Mouse (Mus musculus) gonadal fat pad, adult 2 months (tissue): ENCODE results near the gene Iqsec3. TPM values are rescaled to one million over a fixed set of nuclear protein-coding genes. Genes with fewer than 3 reads are reported as not detected.
"Not testable (repeated sequence)": the region's sequence is repeated elsewhere in the genome, so short reads cannot be mapped to it uniquely, and the experiment has no call there.

Source experiments
- DNase-seq: peaks from one replicate; pipeline ENCODE4 v3.0.0-alpha.2; 2012; ENCODE audit warnings: low read depth
- polyA plus RNA-seq: library from polyadenylated mRNA; depleted of rRNA; stranded (reverse); fragments of >200 nt; gene quantifications from 2 replicates; pipeline ENCODE4 v1.2.3, GENCODE M21; 2012

Gene Iqsec3
- polyA plus RNA-seq, 1 experiment = 0.55 TPM

DNA sequence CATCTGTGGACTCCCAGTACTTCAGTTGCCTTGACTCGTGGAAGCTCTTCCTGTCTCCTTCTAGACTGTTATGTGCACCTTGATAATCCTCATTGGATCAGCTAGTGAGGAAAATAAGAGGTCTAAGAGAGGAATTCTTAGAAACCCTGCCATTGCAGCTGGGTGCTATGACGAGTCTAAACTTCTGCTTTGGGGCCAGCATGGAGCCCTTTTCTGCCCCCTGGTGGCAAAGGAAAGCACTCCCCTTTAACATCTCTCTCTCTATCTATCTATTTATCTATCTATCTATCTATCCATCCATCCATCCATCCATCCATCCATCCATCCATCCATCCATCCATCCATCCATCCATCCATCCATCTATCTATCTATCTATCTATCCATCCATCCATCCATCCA is 106.9 kb downstream of the Iqsec3 start:
- not testable (repeated sequence) for DNase-seq

DNA sequence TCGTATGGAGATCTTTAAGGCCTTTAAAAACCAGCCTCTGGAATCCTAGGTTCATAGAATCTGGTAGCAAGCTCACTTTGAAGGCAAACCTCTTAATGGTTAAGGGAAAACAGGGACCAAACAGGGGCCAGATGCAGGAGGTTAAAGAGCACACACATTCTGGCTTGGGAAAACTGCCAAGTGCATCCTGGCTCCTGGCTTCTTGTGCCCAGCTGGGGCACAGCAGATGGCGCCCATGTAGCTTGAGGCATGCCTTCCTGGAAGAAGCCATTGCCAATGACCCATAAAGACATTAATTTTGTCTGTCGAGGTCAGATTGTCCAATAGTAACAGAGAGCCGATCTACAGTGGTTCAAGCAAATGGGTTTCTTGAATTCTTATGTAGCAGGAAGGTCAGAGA is 109.5 kb downstream of the Iqsec3 start:
- no peak for DNase-seq

DNA sequence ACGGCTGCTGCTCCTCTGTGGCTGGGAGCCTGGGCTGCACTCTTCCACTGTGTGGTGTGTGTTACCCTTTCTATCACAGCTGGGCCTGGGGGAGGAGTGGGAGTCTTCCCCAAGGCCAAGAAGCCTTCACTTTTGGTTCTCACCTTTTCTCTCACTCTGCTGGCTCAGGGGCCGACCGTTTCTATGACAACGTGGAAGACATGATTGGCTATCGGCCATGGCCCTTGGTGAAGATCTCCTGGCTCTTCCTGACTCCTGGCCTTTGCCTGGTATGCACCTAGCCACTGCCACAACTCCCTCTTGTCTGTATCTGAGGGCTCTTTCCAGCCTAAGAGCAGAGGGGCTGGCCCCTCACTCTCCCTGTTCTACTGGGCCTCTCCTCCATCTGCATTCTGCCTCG is 110.4 kb downstream of the Iqsec3 start:
- DNase-seq = no peak

DNA sequence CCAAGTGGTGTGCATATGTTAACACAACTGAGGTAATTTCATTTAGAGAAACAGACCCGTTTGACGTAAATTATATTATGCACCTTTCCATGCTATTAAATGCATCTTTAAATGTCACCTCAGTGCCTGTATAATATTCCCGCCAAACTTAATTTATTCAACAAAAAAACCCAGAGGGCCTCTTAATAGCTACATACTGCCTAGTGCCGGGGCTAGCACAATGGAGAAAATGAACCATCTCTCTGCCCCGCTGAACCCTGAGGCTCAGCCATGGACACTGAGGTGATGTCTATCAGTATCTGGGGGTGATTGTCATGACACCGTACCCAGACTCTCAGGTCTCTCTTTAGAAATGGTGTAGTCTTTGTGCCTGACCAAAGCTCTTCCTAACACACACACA is 116.2 kb downstream of the Iqsec3 start:
- DNase-seq = no peak

DNA sequence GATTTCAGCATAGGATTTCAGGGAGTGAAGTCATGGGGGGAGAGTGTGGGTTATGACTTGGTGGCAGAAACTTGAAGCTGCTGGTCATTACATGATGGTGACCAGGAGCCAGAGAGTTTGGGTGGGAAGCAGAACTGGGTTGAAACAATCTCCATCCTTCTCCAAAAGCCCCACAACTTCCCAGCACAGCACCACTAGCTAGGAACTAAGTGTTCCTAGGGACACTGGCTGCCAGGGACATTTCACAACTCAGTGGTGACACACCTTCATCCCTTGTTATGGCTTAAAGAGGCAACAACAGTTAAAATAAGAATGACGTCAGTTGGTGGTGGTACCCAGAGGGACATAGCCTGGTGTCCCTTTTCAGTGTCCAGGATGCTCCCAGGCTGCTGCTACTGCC is 117.4 kb downstream of the Iqsec3 start:
- no peak for DNase-seq

DNA sequence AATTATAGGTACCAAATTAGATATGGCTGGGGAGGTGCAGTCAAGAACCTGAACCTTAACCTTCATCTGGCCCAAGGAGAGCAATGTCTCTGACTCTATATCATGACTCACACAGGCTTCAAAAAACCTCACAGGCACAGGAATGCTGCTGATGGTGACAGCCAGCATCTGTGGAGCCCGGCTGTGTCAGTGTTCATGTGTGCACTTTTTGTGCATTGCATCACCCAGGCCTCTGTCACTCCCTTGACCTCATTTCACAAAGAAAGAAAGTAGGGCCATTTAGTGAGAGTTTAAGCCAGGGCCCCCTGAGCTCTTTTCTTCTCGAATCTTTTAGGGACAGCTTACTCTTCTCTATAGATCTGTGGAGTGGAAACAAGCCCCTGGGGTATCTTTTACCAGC is 121.2 kb downstream of the Iqsec3 start:
- DNase-seq = no peak

DNA sequence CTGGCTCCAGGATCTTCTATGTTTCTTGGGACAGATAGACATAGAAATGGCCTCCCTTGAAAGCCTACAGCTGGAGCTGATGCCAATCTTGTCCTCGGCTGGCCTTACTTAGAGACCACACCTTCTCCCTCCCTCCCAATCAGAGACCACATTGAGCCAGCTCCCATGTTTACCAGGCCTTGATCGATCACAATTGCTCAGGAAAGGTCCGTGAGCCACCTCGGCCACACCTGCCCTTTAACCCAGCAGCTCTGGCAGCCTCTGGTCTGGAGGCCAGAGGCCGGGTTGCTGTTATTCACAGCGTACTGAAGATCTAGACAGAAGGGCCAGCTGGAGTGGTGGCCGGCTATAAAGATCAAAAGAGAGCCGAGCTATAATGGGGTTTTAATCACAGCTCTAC is 127.0 kb downstream of the Iqsec3 start:
- DNase-seq = no peak

DNA sequence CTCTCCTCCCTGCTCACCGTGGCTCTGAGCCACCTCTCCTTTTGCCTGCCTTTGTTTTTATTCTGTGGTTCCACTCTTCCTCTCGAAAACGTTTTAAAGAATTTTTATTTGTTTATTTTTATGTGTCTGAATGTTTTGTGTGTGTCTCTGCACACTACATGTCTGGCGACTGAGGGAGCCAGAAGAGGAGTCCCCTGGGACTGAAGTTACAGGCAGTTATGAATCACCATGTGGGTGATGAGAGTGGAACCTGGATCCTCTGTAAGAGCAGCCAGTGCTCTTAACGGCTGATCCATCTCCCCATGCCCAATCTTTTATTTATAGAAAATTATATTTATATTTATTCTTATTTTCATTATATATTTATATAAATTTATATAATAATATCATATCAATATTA is 129.1 kb downstream of the Iqsec3 start:
- no peak for DNase-seq

DNA sequence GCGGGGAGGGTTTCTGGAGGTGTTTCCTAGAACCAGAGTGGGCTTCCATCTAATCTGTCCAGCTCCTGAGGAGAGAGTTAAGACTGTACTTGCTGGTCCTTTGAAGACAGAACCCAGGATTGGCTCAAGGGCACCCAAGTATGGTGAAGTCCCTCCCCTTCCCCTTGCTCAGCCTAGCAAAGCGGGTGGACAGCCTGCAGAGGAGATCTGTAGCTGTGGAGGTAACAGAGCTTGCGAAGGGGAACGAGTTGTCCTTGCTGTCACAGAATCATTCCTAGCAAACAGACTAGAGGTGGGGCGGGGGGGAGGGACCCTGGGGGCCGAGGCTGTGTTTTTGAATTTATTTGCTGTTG is 129.7 kb downstream of the Iqsec3 start:
- DNase-seq = no peak

DNA sequence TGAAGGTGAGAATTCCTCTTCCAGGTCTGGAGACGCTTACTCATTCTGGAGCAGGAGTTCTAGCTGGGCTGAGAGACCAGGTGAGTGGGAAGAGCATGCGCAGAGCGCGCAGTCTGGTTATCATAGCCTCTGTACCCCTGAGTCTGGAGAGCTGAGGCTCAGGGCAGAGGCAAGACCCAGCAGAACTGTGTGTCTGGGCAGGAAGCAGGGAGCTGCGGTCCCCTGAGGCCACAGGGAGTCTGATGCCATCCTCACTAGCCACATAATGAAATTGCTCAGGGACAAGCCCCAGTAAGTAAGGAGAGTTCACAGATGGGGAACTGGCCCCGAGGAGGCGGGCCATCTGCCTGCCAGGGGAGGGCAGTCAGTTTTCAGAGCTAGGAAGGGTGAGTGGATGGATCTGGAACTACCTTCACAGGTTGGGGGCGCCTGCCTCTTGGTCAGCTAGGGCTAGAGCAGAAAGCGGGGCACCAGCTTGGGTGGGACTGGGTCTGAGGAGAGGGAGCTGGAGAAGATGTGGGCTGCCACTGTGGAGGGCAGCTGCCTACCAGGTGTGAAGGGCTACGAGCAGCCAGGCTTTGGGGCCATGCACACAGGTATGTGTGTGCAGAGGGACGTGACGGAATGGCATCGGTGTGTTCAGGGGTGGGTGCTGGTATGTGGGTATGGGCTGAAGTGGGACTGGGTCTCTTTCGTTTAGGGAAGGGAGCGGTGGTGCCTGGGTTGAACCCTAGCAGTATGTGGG is 130.3 kb downstream of the Iqsec3 start, which contains the start of gene Slc6a12:
TSS of gene Slc6a12 (plus strand) at position 51 of the 745 bp plus-strand sequence.
- DNase-seq = no peak

DNA sequence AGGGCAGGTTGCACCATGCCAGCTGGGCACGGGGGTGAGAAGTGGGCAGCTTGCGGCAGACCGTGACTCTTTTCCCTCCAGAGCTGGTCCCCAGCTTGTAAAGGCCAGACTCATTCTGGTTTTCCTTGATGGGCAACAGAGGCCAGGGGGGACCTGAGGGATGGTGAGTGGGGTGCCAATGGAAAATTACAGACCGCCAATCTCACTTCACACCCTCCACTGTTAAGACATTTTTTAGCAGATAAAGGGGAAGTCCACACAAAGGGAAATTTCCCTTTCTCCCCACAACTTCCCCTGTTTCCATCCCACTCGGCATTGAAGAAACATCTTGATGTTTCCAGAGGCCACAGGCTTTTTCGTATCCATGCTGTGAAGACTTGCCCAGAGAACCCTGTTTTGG is 131.8 kb downstream of the Iqsec3 start:
- DNase-seq = no peak

DNA sequence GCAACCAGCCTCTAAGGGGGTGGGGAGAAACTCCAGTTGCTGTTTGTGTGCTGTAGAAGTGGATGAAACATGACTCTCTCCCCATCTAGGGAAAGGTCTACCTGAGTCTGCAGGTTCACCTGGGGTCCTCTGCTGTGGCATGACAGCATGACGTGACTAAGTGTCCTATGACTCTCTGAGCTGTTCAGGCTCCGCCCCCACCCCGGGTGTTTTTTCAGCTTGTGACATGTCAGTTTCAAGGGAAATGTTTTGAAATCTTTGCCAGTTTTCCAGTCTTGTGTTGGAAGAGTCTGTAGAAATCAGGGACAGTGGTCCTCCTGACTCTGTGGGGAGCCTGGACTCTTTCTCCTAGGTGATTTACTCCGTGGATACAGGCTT is 135.0 kb downstream of the Iqsec3 start:
- no peak for DNase-seq

DNA sequence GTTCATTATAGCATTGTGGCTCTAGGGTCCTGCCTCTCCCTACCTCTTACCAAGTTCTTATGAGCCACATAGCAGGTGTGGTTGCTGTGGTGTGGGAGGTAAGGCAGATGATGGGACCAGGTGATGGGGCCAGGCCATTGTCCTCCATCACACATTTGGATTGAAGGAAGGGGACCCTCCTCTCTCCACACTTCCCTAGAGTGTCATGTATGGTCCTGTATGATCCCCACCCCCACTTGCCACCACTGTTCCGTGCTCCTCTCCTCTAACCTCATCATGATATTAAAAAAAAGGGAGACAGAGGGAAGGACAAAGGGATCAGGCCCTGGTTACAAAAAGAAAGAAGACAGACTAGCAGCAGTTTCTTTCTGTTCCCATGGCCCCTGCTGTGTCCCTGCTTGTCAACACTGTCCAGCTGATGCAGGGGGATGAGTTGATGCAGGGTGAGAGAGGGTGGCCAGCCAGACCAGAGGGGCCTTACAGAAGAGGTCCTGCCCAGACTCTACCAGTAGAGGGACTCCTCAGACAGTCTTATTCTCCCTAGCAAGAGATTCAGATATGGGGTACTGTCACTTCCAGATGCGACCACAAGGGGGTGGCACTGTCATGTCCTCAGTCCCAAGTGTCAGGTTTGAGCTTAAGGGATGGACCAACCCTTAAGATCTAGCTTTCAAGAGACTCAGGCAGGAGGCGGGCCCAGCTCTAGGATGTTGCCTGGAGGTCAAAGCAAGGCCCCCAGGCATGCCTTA is 135.5 kb downstream of the Iqsec3 start:
- peak; percentile 4 for DNase-seq

DNA sequence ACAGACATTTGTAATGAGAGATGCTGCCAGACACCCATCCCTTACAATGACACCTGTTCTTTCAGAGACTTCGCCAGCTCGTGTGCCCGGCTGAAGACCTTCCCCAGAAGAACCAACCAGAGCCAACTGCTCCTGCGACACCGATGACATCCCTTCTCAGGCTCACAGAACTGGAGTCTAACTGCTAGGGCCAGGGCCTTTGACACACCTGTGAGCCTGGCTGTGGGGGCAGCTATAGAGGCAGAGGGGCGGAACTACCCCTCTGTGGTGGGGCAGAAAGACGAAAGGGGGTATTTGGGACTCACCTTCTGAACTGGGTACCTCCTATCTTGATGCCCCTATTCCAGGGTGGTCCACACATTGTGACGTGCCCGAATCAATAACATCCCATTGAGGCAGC is 136.2 kb downstream of the Iqsec3 start:
- DNase-seq = no peak

DNA sequence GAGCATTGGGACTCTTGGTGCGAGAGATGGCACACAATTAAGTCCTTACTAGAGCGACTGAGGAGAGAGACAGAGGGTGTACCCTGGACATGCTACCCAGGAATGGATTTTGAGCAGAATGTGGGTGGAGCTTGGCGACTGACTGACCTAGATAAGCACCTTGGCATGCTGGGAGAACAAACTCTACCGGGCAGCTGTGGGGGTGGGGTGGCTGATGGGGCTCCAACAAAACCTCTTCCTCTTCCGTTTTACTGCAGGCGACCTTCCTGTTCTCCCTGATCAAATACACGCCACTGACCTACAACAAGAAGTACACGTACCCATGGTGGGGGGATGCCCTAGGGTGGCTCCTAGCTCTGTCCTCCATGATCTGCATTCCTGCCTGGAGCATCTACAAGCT is 136.9 kb downstream of the Iqsec3 start:
- no peak for DNase-seq

DNA sequence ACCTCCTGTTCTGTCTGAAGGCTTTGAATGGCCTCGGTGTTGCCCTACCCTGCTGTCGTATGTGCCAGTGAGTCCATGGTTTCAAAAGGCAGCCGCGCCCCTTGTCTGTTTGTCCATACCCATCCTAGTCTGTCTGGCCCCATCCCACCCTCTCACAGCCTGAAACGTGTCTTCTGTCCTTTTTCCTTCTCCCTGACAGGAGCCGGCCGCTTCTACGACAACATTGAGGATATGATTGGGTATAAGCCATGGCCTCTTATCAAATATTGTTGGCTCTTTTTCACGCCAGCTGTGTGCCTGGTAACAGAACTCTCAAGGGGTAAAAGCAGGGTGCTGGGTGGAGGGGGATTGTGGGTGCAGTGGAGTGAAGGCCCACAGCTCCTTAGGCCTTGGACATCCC is 137.6 kb downstream of the Iqsec3 start:
- DNase-seq = no peak

DNA sequence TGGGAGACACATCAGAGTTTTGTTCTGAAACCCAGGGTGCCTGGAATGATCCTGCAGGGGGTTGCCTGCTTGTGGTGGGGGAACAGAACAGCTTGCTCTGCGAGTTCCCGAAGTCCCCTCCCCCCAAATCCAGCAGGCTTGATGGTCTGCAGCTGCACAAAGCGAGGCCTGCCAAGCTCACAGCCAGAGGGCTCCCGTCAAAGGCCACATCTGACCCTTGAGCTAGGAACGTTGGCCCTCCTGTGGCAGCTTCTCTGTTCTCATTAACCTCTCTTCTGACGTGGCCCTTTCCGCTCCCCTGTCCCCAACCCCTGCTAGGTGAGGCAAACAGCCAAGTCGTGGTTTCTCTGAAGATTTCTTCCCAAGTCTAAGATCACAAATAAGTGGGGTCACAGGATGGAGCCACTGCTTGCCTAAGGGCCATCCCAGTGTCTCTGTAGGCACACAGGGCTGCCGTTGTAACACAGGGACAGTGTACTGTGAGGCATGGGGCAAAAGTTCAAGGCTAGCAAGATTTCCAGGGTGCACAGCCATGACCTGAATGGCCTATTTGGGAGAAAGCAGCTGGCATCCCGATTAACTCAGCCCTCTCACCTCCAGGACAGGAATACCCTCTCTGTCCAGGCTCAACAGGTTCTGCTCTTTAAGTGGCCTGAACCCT is 143.5 kb downstream of the Iqsec3 start:
- no peak for DNase-seq

DNA sequence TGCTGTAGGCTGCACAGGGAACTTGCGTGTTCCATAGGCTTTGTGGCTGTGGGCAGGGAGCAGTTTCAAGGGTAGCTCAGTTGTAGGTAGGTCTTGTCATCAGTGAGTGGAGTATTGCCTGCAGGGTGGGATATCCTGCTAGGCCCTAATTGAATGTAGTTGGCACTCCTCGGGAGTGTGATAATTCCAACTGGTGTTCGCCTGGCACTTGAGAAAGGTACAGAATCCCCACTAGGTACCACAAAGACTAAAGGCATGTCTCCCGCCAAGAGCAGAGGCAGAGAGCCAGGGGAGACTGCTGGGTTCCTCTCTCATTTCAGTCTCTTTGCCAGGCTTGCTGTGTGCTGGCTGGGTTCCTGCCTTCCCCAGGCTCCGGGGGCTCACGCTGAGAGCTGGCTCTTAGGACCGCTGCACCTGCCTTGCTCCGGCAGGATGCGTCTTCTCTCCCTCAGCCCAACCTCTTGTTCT is 145.0 kb downstream of the Iqsec3 start:
- DNase-seq = no peak

DNA sequence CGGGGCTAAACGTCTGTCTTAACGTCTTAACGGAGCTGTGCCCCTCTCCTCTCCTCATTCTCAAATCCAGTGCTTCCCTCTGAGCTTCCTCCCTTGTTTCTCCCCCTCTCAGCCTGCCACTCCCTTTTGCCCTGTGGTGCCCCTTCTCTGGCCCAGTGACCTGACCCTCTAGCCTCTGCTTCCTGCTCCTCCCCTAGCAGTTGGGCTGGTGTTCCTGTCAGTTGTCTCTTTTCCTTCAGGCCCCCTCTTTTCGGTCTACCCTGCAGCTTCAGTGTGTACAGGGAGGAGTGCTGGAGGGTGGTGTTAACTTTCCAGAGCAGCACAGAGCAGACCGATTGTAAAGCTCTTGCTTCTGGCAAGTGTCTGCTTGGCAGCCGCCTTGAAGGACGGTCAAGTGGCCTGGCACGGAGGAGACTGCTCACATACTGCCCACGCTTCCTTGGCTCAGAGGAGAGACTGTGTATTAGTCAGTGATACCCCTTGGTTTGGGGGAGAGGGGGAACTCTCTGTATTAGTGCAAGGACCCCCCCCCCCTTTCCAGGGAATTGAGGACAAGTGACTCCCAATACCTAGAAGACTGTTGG is 146.9 kb downstream of the Iqsec3 start:
- no peak for DNase-seq

DNA sequence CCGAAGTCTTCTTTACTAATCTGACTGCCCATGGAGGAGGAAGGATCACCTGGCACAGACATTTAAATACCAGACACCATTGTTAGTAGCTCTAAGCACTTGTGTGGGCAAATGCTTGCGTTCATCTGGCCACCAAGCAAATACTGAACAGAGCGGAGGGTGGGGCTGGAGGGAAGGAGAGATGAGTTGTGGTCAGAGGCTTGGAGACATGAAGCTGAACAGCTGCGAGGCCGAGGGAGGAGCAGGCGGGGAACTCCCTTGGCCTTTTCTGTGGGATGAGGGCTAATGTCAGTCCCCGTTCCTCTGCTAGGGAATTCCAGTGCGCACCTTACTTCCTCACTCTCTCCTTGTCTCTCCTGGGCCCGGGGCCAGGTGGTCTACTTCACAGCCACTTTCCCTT is 147.7 kb downstream of the Iqsec3 start:
- DNase-seq = no peak

DNA sequence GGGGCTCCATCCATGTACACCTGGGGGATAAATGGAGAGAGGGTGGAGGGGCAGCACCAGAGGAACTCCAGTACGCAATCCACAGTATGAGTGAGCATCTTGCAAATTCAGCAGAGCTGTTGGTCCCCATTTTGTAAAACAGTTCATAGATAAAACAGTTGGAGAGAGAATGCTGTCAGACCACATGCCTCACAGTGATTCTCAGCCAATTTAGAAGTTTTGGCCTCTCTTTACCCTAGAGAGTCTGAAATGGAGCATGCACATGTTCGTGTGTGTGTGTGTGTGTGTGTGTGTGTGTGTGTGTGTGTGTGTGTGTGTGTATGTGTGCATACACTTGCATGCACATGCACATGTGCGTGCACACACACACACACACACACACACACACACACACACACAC is 148.2 kb downstream of the Iqsec3 start:
- no peak for DNase-seq
